Mouse (Mus musculus): ENCODE measurements around the gene Pex11g. TPM values are rescaled to one million over a fixed set of nuclear protein-coding genes. Genes with fewer than 3 reads are reported as not detected.

The Pex11g gene
- total RNA-seq, 1 experiment, result 3.2 TPM

DNA sequence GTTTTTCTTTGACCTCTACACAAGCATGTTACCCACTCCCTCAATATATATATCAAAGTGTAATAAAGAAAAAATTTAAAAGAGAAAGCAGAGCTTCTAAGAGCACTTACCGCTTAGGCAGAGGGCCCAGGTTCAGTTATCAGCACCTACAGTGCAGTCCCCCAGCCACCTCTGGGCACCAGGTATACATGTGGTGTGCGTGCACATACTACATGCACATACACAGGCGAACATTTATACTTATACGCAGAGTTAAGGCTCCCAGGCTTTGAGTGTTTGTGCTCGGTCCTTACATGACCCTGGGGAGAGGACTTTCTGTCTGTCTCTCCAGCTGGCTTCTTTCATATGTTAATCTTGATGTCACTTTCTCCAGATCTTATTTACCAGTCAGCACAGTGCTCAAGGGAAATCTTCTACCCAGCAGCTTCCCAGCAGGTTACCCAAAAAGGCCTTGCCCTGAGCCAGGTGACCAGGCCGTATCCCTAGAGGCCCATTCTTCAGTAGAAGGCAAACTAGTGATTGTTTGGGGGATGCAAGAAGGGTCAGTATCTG, 52.8 kb downstream of the Pex11g start:
- DNase-seq (ENCODE audit: low read depth, low spot score), result no peak
- H3K4me1 ChIP-seq (ENCODE audit: control insufficient read depth in 2 of 2, insufficient read depth in 2 of 2, low read length in 2 of 2, poor library complexity in 1 of 2), result peaks cover 28 to 42% of the 10 kb centered on the region in 2 experiments
- H3K27ac ChIP-seq (ENCODE audit: insufficient read depth, low read depth, low read length, poor library complexity, severe bottlenecking), result no peak overlapping the region
- TF ChIP-seq ZNF384 (IDR thresholded peaks at IDR 0.05; ENCODE audit: low read depth, low read length) (no peak), CHD2 (IDR thresholded peaks at IDR 0.05; ENCODE audit: low read depth, low read length) (no peak), MAFK (IDR thresholded peaks at IDR 0.05; ENCODE audit: insufficient read depth, low read depth, low read length) (0 out of 2 replicates have a peak, but pooled peaks have one; percentile 17), HCFC1 (IDR thresholded peaks at IDR 0.05; ENCODE audit: borderline replicate concordance, insufficient read depth, low read length) (no peak), ZC3H11A (IDR thresholded peaks at IDR 0.05; ENCODE audit: borderline replicate concordance, low read depth, low read length) (no peak)
- H3K4me3 ChIP-seq (ENCODE audit: insufficient read depth in 1 of 2, low read depth in 1 of 2, low read length in 2 of 2, poor library complexity in 1 of 2, severe bottlenecking in 1 of 2), result no peak overlapping the region
- in situ Hi-C loops (cut with MboI; ENCODE audit: low sequenced_read_pairs in 2 of 2, unreplicated experiment in 2 of 2), result no loop called here
- H3K9ac ChIP-seq (ENCODE audit: insufficient read depth, low read depth, low read length, poor library complexity, severe bottlenecking), result no peak overlapping the region
- H3K9me3 ChIP-seq (ENCODE audit: control insufficient read depth, insufficient read depth, low read depth, low read length), result no peaks in the 10 kb centered on the region
- H3K36me3 ChIP-seq (ENCODE audit: control insufficient read depth, insufficient read depth, low read length, poor library complexity, severe bottlenecking), result no peaks in the 10 kb centered on the region; the same call in 1 of the 2 replicates

DNA sequence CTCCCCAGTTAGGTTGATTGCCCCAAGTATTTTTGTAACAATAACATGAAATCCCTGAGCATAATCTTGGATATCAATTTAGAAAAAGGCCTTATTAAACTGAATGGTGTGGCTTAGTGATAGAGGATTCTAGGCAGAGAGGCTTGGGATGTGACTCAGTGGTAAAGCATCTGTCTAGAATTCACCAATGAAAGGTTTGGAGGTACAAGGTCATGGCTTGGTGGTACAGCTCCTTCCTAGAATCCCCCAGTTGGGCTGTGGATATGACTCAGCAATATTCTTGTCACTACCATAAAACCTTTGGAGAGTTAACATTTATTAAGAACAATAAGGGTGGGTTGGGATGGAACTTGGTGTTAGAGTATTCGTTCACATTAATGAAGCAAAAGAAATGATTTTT, 54.7 kb downstream of the Pex11g start:
- TF ChIP-seq ZNF384 (IDR thresholded peaks at IDR 0.05; ENCODE audit: low read depth, low read length), result no peak
- peak; percentile 62 for TF ChIP-seq MAFK (IDR thresholded peaks at IDR 0.05; ENCODE audit: insufficient read depth, low read depth, low read length)
- no peak for DNase-seq (ENCODE audit: low read depth, low spot score)
- Histone ChIP-seq H3K36me3 (ENCODE audit: control insufficient read depth, insufficient read depth, low read length, poor library complexity, severe bottlenecking) (no peaks in the 10 kb centered on the region; the same call in 1 of the 2 replicates), H3K4me1 (ENCODE audit: control insufficient read depth in 2 of 2, insufficient read depth in 2 of 2, low read length in 2 of 2, poor library complexity in 1 of 2) (peaks cover 29 to 40% of the 10 kb centered on the region in 2 experiments), H3K9ac (ENCODE audit: insufficient read depth, low read depth, low read length, poor library complexity, severe bottlenecking) (no peak overlapping the region), H3K9me3 (ENCODE audit: control insufficient read depth, insufficient read depth, low read depth, low read length) (no peaks in the 10 kb centered on the region), H3K27ac (ENCODE audit: insufficient read depth, low read depth, low read length, poor library complexity, severe bottlenecking) (no peak overlapping the region), H3K4me3 (ENCODE audit: insufficient read depth in 1 of 2, low read depth in 1 of 2, low read length in 2 of 2, poor library complexity in 1 of 2, severe bottlenecking in 1 of 2) (no peak overlapping the region)
- in situ Hi-C loops (cut with MboI; ENCODE audit: low sequenced_read_pairs in 2 of 2, unreplicated experiment in 2 of 2), result no loop called here

DNA sequence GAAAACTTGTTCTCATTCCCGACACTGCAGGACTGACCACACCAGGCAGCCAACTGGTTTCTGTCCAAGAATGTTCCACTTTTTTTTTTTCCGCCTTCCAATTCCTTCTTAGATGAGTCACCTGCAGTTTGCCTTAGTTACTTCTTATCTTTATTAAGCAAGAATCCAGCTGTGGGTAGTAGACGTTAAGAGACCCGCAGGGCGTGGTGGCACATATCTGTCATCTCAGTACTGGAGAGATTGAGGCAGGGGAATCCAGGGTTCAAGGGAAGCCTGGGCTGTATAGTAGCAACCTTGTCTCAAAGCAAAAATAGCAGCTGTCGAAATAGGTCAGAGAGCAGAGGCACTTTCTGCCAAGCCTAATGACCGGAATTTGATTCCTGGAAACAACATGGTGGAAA, 55.6 kb downstream of the Pex11g start:
- Histone ChIP-seq H3K4me1 (ENCODE audit: control insufficient read depth in 2 of 2, insufficient read depth in 2 of 2, low read length in 2 of 2, poor library complexity in 1 of 2) (peaks cover 26 to 47% of the 10 kb centered on the region in 2 experiments), H3K27ac (ENCODE audit: insufficient read depth, low read depth, low read length, poor library complexity, severe bottlenecking) (no peak overlapping the region), H3K4me3 (ENCODE audit: insufficient read depth in 1 of 2, low read depth in 1 of 2, low read length in 2 of 2, poor library complexity in 1 of 2, severe bottlenecking in 1 of 2) (no peak overlapping the region), H3K9me3 (ENCODE audit: control insufficient read depth, insufficient read depth, low read depth, low read length) (no peaks in the 10 kb centered on the region), H3K36me3 (ENCODE audit: control insufficient read depth, insufficient read depth, low read length, poor library complexity, severe bottlenecking) (peaks cover 3% of the 10 kb centered on the region; the same call in 1 of the 2 replicates), H3K9ac (ENCODE audit: insufficient read depth, low read depth, low read length, poor library complexity, severe bottlenecking) (no peak overlapping the region)
- TF ChIP-seq CHD2 (IDR thresholded peaks at IDR 0.05; ENCODE audit: low read depth, low read length) (no peak), MAFK (IDR thresholded peaks at IDR 0.05; ENCODE audit: insufficient read depth, low read depth, low read length) (no peak), HCFC1 (IDR thresholded peaks at IDR 0.05; ENCODE audit: borderline replicate concordance, insufficient read depth, low read length) (no peak), ZC3H11A (IDR thresholded peaks at IDR 0.05; ENCODE audit: borderline replicate concordance, low read depth, low read length) (no peak), ZNF384 (IDR thresholded peaks at IDR 0.05; ENCODE audit: low read depth, low read length) (no peak)
- in situ Hi-C loops (cut with MboI; ENCODE audit: low sequenced_read_pairs in 2 of 2, unreplicated experiment in 2 of 2), result no loop called here
- no peak for DNase-seq (ENCODE audit: low read depth, low spot score)

DNA sequence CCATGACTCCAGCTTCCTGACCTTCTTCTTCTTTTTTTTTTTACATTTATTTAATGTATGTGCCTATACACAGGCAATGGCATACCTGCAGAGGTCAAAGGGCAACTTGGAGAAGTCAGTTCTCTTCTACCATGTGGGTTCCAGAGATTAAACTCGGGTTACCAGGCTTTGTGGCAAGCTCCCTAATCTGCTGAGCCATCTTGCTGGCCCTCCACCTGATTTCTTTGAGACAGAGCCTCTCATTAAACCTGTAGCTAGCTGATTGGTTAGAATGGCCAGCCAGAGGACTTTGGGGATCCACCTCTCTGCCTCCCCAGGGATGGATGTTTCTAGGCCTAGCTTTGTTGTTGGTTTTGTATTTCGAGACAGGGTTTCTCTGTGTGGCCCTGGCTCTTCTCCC, 56.4 kb downstream of the Pex11g start:
- Histone ChIP-seq H3K9ac (ENCODE audit: insufficient read depth, low read depth, low read length, poor library complexity, severe bottlenecking) (no peak overlapping the region), H3K27ac (ENCODE audit: insufficient read depth, low read depth, low read length, poor library complexity, severe bottlenecking) (0 out of 2 replicates have a peak overlapping the region, but pooled peaks have one; percentile 17), H3K4me3 (ENCODE audit: insufficient read depth in 1 of 2, low read depth in 1 of 2, low read length in 2 of 2, poor library complexity in 1 of 2, severe bottlenecking in 1 of 2) (no peak overlapping the region), H3K36me3 (ENCODE audit: control insufficient read depth, insufficient read depth, low read length, poor library complexity, severe bottlenecking) (peaks cover 8% of the 10 kb centered on the region; the same call in 1 of the 2 replicates), H3K9me3 (ENCODE audit: control insufficient read depth, insufficient read depth, low read depth, low read length) (no peaks in the 10 kb centered on the region), H3K4me1 (ENCODE audit: control insufficient read depth in 2 of 2, insufficient read depth in 2 of 2, low read length in 2 of 2, poor library complexity in 1 of 2) (peaks cover 21 to 47% of the 10 kb centered on the region in 2 experiments)
- in situ Hi-C loops (cut with MboI; ENCODE audit: low sequenced_read_pairs in 2 of 2, unreplicated experiment in 2 of 2), result no loop called here
- TF ChIP-seq HCFC1 (IDR thresholded peaks at IDR 0.05; ENCODE audit: borderline replicate concordance, insufficient read depth, low read length) (no peak), ZNF384 (IDR thresholded peaks at IDR 0.05; ENCODE audit: low read depth, low read length) (no peak), CHD2 (IDR thresholded peaks at IDR 0.05; ENCODE audit: low read depth, low read length) (no peak), ZC3H11A (IDR thresholded peaks at IDR 0.05; ENCODE audit: borderline replicate concordance, low read depth, low read length) (no peak), MAFK (IDR thresholded peaks at IDR 0.05; ENCODE audit: insufficient read depth, low read depth, low read length) (no peak)
- no peak for DNase-seq (ENCODE audit: low read depth, low spot score)

Data from ES-E14 (cell line).